Mouse (Mus musculus) kidney, postnatal 10 days (tissue): ENCODE measurements around the gene Nlrp6.
"Not testable (repeated sequence)": the region's sequence is repeated elsewhere in the genome, so short reads cannot be mapped to it uniquely, and the experiment has no call there.

Source experiments
- DNase-seq: peaks from one replicate; pipeline ENCODE4 v3.0.0; 2021; ENCODE audit warnings: mixed read lengths

The Nlrp6 gene

GRCm38 (mm10) chr7:140951051-140951450 lies 30.3 kb downstream of the Nlrp6 start:
- peak; percentile 77 for DNase-seq

GRCm38 (mm10) chr7:140951765-140952164 lies 31.1 kb downstream of the Nlrp6 start:
- no peak for DNase-seq

- no peak for DNase-seq
Observed at GRCm38 (mm10) chr7:140952441-140952840, 31.7 kb downstream of the Nlrp6 start.

GRCm38 (mm10) chr7:140953133-140953532 lies 32.4 kb downstream of the Nlrp6 start:
- peak; percentile 18 for DNase-seq

- peak; percentile 25 for DNase-seq
Observed at GRCm38 (mm10) chr7:140953800-140954732, 33.4 kb downstream of the Nlrp6 start.

- DNase-seq: peak; percentile 67
Observed at GRCm38 (mm10) chr7:140954733-140955071, 34.0 kb downstream of the Nlrp6 start.

- DNase-seq: peak; percentile 53
Observed at GRCm38 (mm10) chr7:140955342-140955741, 34.6 kb downstream of the Nlrp6 start.

- DNase-seq: peak; percentile 92
Observed at GRCm38 (mm10) chr7:140955758-140956555, 35.3 kb downstream of the Nlrp6 start, which contains the start of the genes Gm45717 and Ifitm2. Gene Gm45717 (minus strand): TSS chr7:140955937. Gene Ifitm2 (minus strand): TSS chr7:140955987.

GRCm38 (mm10) chr7:140956556-140956869 lies 35.8 kb downstream of the Nlrp6 start:
- DNase-seq: no peak

GRCm38 (mm10) chr7:140959181-140959901 lies 38.6 kb downstream of the Nlrp6 start:
- peak; percentile 81 for DNase-seq

- DNase-seq: no peak
Observed at GRCm38 (mm10) chr7:140960026-140960425, 39.3 kb downstream of the Nlrp6 start.

GRCm38 (mm10) chr7:140961416-140961815 lies 40.7 kb downstream of the Nlrp6 start:
- DNase-seq: no peak

GRCm38 (mm10) chr7:140962733-140963132 lies 42.0 kb downstream of the Nlrp6 start:
- no peak for DNase-seq

GRCm38 (mm10) chr7:140966921-140967320 lies 46.2 kb downstream of the Nlrp6 start, which contains the start of gene Ifitm1:
Gene Ifitm1 (plus strand): TSS chr7:140967221.
- no peak for DNase-seq

- peak; percentile 39 for DNase-seq
Observed at GRCm38 (mm10) chr7:140967862-140968591, 47.3 kb downstream of the Nlrp6 start.

- not testable (repeated sequence) for DNase-seq
Observed at GRCm38 (mm10) chr7:140968710-140969109, 48.0 kb downstream of the Nlrp6 start.

GRCm38 (mm10) chr7:140970931-140971330 lies 50.2 kb downstream of the Nlrp6 start:
- peak; percentile 16 for DNase-seq

- DNase-seq: peak; percentile 66
Observed at GRCm38 (mm10) chr7:140971479-140972171, 50.9 kb downstream of the Nlrp6 start.

GRCm38 (mm10) chr7:140973396-140974165 lies 52.9 kb downstream of the Nlrp6 start:
- DNase-seq: peak; percentile 32

GRCm38 (mm10) chr7:140974940-140975339 lies 54.2 kb downstream of the Nlrp6 start:
- peak; percentile 15 for DNase-seq

- DNase-seq: no peak
Observed at GRCm38 (mm10) chr7:140975465-140975864, 54.8 kb downstream of the Nlrp6 start.
